Mouse (Mus musculus) intestine, embryonic 16.5 days (tissue): ENCODE results near the gene Rnf17. TPM values are rescaled to one million over a fixed set of nuclear protein-coding genes. Genes with fewer than 3 reads are reported as not detected.

Experiments used
- polyA plus RNA-seq: library from polyadenylated mRNA; unstranded; fragments of >200 nt; fragmentation: Nextera tagmentation; extraction: Ambion mirVana; gene quantifications from 2 replicates; pipeline ENCODE4 v1.2.1, GENCODE M21; 2015

Gene Rnf17
- polyA plus RNA-seq, 1 experiment from 2014 or later: 0.79 TPM

Other genes starting within 250 kb of the Rnf17 start
- gene Gzmg, start 243.0 kb upstream of the Rnf17 start, polyA plus RNA-seq: not detected in 2 replicates
- not detected in 2 replicates for gene Gzmn, start 228.0 kb upstream of the Rnf17 start, polyA plus RNA-seq
- gene Gzmf, start 191.2 kb upstream of the Rnf17 start, polyA plus RNA-seq: not detected in 2 replicates
- not detected in 2 replicates for gene Gzmc, start 167.9 kb upstream of the Rnf17 start, polyA plus RNA-seq
- gene Gzmb, start 140.3 kb upstream of the Rnf17 start, polyA plus RNA-seq: 0.86 and 1.3 TPM in 2 replicates
- 0.44 and 1.5 TPM in 2 replicates for gene Atp12a, start 37.5 kb upstream of the Rnf17 start, polyA plus RNA-seq
- gene Cenpj, start 172.8 kb downstream of the Rnf17 start, polyA plus RNA-seq: 4.8 and 6.0 TPM in 2 replicates
- gene Parp4, start 173.0 kb downstream of the Rnf17 start, polyA plus RNA-seq: 4.1 and 5.1 TPM in 2 replicates